Mouse (Mus musculus): ENCODE measurements around the gene Rbm8a2.
"Not testable (repeated sequence)": the region's sequence is repeated elsewhere in the genome, so short reads cannot be mapped to it uniquely, and the experiment has no call there.

The Rbm8a2 gene

GRCm38 (mm10) chr1:175979014-175979413 lies at the start of gene Rbm8a2:
Gene Rbm8a2, minus strand, starts transcription at chr1:175979114.
- in situ Hi-C loops (cut with MboI, MseI): not testable (repeated sequence)

GRCm38 (mm10) chr1:176028397-176028796 lies 49.5 kb upstream of the Rbm8a2 start:
- in situ Hi-C loops (cut with MboI, MseI): no loop called here

GRCm38 (mm10) chr1:176024501-176024900 lies 45.6 kb upstream of the Rbm8a2 start:
- in situ Hi-C loops (cut with MboI, MseI): no loop called here

- in situ Hi-C loops (cut with MboI, MseI): no loop called here
Measured at GRCm38 (mm10) chr1:176018523-176018922, 39.6 kb upstream of the Rbm8a2 start.

- in situ Hi-C loops (cut with MboI, MseI): no loop called here
Measured at GRCm38 (mm10) chr1:176016076-176016475, 37.2 kb upstream of the Rbm8a2 start.

GRCm38 (mm10) chr1:176013497-176014268 lies 34.8 kb upstream of the Rbm8a2 start:
- in situ Hi-C loops (cut with MboI, MseI): no loop called here

- in situ Hi-C loops (cut with MboI, MseI): no loop called here
Measured at GRCm38 (mm10) chr1:176011535-176011934, 32.6 kb upstream of the Rbm8a2 start.

GRCm38 (mm10) chr1:176011072-176011471 lies 32.2 kb upstream of the Rbm8a2 start:
- in situ Hi-C loops (cut with MboI, MseI): no loop called here

GRCm38 (mm10) chr1:176008411-176008810 lies 29.5 kb upstream of the Rbm8a2 start:
- in situ Hi-C loops (cut with MboI, MseI): no loop called here

GRCm38 (mm10) chr1:176000599-176000998 lies 21.7 kb upstream of the Rbm8a2 start:
- in situ Hi-C loops (cut with MboI, MseI): no loop called here

- in situ Hi-C loops (cut with MboI, MseI): no loop called here
Measured at GRCm38 (mm10) chr1:175997076-175997651, 18.2 kb upstream of the Rbm8a2 start.

- in situ Hi-C loops (cut with MboI, MseI): no loop called here
Measured at GRCm38 (mm10) chr1:175988912-175989311, 10.0 kb upstream of the Rbm8a2 start.

- in situ Hi-C loops (cut with MboI, MseI): no loop called here
Measured at GRCm38 (mm10) chr1:175988448-175988847, 9.5 kb upstream of the Rbm8a2 start.

GRCm38 (mm10) chr1:175970710-175971109 lies 8.2 kb downstream of the Rbm8a2 start:
- in situ Hi-C loops (cut with MboI, MseI): no loop called here

GRCm38 (mm10) chr1:175967004-175967745 lies 11.7 kb downstream of the Rbm8a2 start:
- in situ Hi-C loops (cut with MboI, MseI): no loop called here

- in situ Hi-C loops (cut with MboI, MseI): no loop called here
Measured at GRCm38 (mm10) chr1:175961786-175962185, 17.1 kb downstream of the Rbm8a2 start.

GRCm38 (mm10) chr1:175950851-175951250 lies 28.1 kb downstream of the Rbm8a2 start:
- in situ Hi-C loops (cut with MboI, MseI): no loop called here

GRCm38 (mm10) chr1:175950421-175950820 lies 28.5 kb downstream of the Rbm8a2 start:
- in situ Hi-C loops (cut with MboI, MseI): no loop called here

GRCm38 (mm10) chr1:175946718-175947315 lies 32.1 kb downstream of the Rbm8a2 start:
- in situ Hi-C loops (cut with MboI, MseI): loop anchor here (25.0 kb wide), 1 partner anchor 915 kb away; no protein-coding TSS in a partner anchor

GRCm38 (mm10) chr1:175943168-175943567 lies 35.7 kb downstream of the Rbm8a2 start:
- in situ Hi-C loops (cut with MboI, MseI): loop anchor here (25.0 kb wide), 1 partner anchor 919 kb away; no protein-coding TSS in a partner anchor

- in situ Hi-C loops (cut with MboI, MseI): loop anchor here (25.0 kb wide), 1 partner anchor 924 kb away; no protein-coding TSS in a partner anchor
Measured at GRCm38 (mm10) chr1:175938731-175939130, 40.2 kb downstream of the Rbm8a2 start.

GRCm38 (mm10) chr1:175936282-175936737 lies 42.6 kb downstream of the Rbm8a2 start:
- in situ Hi-C loops (cut with MboI, MseI): loop anchor here (25.0 kb wide), 1 partner anchor 926 kb away; no protein-coding TSS in a partner anchor

Data from T-helper 1 cell (primary cell).